Mouse (Mus musculus) CD4-positive naive resting alpha-beta T cell, adult 76 days (primary cell): ENCODE results near the gene Endov. TPM values are rescaled to one million over a fixed set of nuclear protein-coding genes. Genes with fewer than 3 reads are reported as not detected.

ENCODE experiments used
- total RNA-seq: library from RNA; stranded (reverse); gene quantifications from one replicate; pipeline ENCODE4 v1.2.4, GENCODE M21; 2023

Endov gene
- total RNA-seq = 32.1 TPM

DNA sequence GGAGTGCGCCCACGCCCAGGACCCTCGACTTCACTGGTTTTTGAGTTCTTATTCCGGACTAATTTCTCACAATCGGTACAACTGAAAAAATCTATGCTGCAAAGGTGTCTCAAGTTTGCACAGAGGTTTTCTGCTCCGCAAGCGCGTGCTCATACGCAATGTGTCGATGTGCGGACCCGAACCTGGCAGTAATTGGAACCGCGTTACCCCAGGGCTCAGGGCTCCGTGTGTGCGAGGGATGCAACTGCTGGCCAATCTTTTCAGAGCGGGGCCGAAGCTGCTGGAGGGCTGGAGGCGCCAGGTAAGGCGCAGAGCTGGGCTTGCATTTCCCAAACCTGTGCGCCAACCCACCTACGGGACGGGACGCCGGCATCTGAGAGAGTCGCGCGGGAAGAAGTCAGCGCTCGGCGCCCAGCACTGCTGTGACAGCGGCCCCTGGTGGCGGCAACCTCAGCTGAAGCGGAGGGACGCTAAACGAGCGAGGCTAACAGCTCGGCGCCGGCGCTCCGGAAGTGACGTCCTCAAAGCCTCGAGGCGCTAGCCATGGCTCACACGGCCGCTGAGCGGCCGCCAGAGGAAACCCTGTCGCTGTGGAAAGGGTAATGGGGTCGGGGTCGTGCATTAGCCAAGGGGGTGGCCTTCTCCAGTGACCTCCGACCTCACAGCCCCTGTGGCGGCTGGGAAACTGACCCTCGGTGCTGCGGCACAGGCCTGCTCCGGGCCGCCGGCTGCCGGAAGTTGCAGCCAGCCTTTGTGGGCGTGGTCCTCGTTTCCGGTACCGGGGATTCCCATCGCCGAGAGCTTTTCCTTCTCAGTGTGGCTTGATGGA lies at the start of gene Endov:
Gene Endov (plus strand): TSS at position 487 of the 829 bp plus-strand sequence.

DNA sequence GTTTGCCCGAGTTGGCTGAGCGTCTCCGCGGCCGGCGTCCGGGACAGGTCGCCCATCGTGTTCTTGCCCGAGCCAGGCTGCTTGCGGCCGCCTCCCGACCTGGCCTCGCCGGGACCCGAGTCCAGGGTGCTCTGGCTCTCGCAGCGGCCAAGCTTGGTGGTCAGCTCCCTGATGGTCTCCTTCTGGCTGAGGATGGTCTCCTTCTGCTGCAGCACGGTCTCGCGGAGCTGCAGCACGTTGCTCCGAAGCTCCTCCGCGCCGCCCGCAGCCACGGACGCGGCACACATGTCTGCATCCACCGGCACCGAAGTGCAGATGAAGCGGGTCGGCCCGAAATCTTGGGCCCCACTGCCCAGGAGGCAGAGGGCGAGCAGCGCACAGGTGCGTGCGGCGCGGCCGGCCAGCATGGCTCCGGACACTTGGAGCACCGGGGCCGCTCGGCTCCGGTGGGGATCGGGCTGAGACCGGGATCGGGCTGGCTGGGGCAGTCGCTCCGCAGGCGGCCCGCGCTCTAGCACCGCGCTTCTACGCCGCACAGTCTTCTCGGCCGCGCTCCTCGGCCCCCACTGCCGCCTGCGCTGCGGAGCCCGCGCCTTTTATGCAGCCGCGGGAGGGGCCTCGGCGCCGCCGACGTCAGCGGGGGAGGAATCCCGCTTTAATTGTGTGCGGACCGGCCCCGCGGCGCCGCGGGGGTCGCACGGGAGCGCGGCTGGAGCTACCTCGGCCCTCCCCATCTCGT lies 56.2 kb downstream of the Endov start, which contains the start of gene Nptx1:
Gene Nptx1 (minus strand): TSS at position 571 of the 739 bp plus-strand sequence.

Other genes with a start within 250 kb of the Endov start
- gene Gaa, start 223.5 kb upstream of the Endov start, total RNA-seq = 36.2 TPM
- gene Eif4a3, start 191.3 kb upstream of the Endov start, total RNA-seq = 182 TPM
- gene Card14, start 183.6 kb upstream of the Endov start, total RNA-seq = not detected
- gene Sgsh, start 135.8 kb upstream of the Endov start, total RNA-seq = 17.9 TPM
- gene Slc26a11, start 135.8 kb upstream of the Endov start, total RNA-seq = 18.8 TPM
- gene Rnf213, start 98.2 kb upstream of the Endov start, total RNA-seq = 136 TPM
- gene Nptx1, start 56.4 kb downstream of the Endov start, total RNA-seq = 0.26 TPM
- 92.3 TPM for gene Rptor, start 111.6 kb downstream of the Endov start, total RNA-seq